Mouse (Mus musculus) liver, postnatal 0 days (tissue): ENCODE measurements around the gene Cmya5.

Experiments used
- CTCF ChIP-seq: sonication (generic); IDR thresholded peaks from 2 replicates; pipeline ENCODE4 v1.5.1; 2016; ENCODE audit warnings: antibody characterized with exemption, low read depth
- EP300 ChIP-seq: IDR thresholded peaks from 2 replicates; pipeline ENCODE4 v1.6.1; 2016; ENCODE audit warnings: antibody characterized with exemption, low read depth, mild to moderate bottlenecking

- TF ChIP-seq CTCF (no peak), EP300 (0 out of 2 replicates have a peak, but pooled peaks have one; percentile 28)
Observed at GRCm38 (mm10) chr13:93192646-93193026, 48.1 kb upstream of the Cmya5 start.
